Comparison of ENCODE assay signal across 32 mouse cellular contexts in the genomic region with DNA sequence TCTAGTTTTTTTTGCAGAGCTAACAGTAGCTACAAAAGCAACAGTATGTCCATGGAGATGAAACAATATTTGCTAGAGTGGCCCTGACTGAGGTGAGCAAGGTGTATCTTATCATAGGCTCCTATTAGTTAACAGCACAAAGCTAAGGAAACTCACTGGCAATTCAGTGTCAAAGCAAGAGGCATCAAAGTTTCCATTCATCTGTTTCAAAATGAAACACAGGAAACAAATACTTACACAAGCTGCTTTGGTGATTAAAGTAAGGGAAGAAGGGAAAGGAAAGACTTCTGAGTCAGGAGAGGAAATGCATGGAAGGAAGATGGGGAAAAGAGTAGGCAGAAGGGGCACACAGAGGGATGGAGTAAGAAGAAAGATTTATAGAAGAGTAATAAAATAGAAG. TPM values are rescaled to one million over a fixed set of nuclear protein-coding genes. Genes with fewer than 3 reads are reported as not detected.
"Had no signal": no experiment of that assay in that cellular context is flagged by ENCODE, and none has a peak within 500 bp of the region (broad histone marks: within the 10 kb centered on the region; RNA-seq: fewer than 3 reads in every experiment).

No protein-coding gene starts in this region.

- ATAC-seq: liver, embryonic 12.5 days; liver, postnatal 0 days; lung, postnatal 0 days; midbrain, embryonic 13.5 days; midbrain, embryonic 15.5 days; midbrain, embryonic 16.5 days had no signal

- H3K9me3 ChIP-seq: limb, embryonic 10.5 days; limb, embryonic 12.5 days; limb, embryonic 13.5 days; limb, embryonic 15.5 days; liver, embryonic 12.5 days; liver, embryonic 13.5 days; liver, embryonic 15.5 days; lung, embryonic 15.5 days; megakaryocyte, embryonic 14.5 days; midbrain, embryonic 10.5 days; midbrain, embryonic 12.5 days; midbrain, embryonic 13.5 days; midbrain, embryonic 15.5 days; neural tube, embryonic 12.5 days had no signal

- H3K27me3 ChIP-seq: limb, embryonic 12.5 days; limb, embryonic 13.5 days; limb, embryonic 15.5 days; liver, embryonic 12.5 days; liver, embryonic 13.5 days; liver, embryonic 15.5 days; lung, embryonic 15.5 days; midbrain, embryonic 12.5 days; midbrain, embryonic 13.5 days; midbrain, embryonic 15.5 days; neural tube, embryonic 12.5 days had no signal

- H3K9ac ChIP-seq: limb, embryonic 12.5 days; limb, embryonic 13.5 days; limb, embryonic 15.5 days; liver, embryonic 12.5 days; liver, embryonic 13.5 days; liver, embryonic 14.5 days; liver, embryonic 15.5 days; liver, postnatal 0 days; lung, embryonic 14.5 days; lung, embryonic 15.5 days; midbrain, embryonic 12.5 days; midbrain, embryonic 13.5 days; midbrain, embryonic 15.5 days; neural tube, embryonic 12.5 days had no signal

- H3K36me3 ChIP-seq: limb, embryonic 10.5 days; limb, embryonic 12.5 days; limb, embryonic 13.5 days; limb, embryonic 15.5 days; liver, embryonic 12.5 days; liver, embryonic 13.5 days; liver, embryonic 15.5 days; lung, embryonic 15.5 days; midbrain, embryonic 10.5 days; midbrain, embryonic 12.5 days; midbrain, embryonic 13.5 days; midbrain, embryonic 15.5 days; neural tube, embryonic 12.5 days had no signal

- H3K4me2 ChIP-seq: limb, embryonic 12.5 days; limb, embryonic 13.5 days; limb, embryonic 15.5 days; liver, embryonic 11.5 days; liver, embryonic 12.5 days; liver, embryonic 13.5 days; liver, embryonic 15.5 days; lung, embryonic 14.5 days; lung, embryonic 15.5 days; midbrain, embryonic 11.5 days; midbrain, embryonic 12.5 days; midbrain, embryonic 13.5 days; midbrain, embryonic 15.5 days; neural tube, embryonic 12.5 days had no signal

- H3K4me1 ChIP-seq: limb, embryonic 10.5 days; limb, embryonic 12.5 days; limb, embryonic 13.5 days; limb, embryonic 15.5 days; liver, embryonic 12.5 days; liver, embryonic 13.5 days; liver, embryonic 15.5 days; lung, embryonic 15.5 days; megakaryocyte, embryonic 14.5 days; midbrain, embryonic 10.5 days; midbrain, embryonic 12.5 days; midbrain, embryonic 13.5 days; midbrain, embryonic 15.5 days; neural tube, embryonic 12.5 days had no signal

- DNase-seq: left cerebral cortex, postnatal 4 days; liver; liver, embryonic 13.5 days; liver, postnatal 0 days; lung, adult 18-20 months; lung, adult 2 months; lung, embryonic 14.5 days; lung, postnatal 10 days; lung, postnatal 14 days; lung, postnatal 36 days; lung, postnatal 4 days; midbrain, embryonic 14.5 days had no signal

- H3K4me3 ChIP-seq: limb, embryonic 10.5 days; limb, embryonic 12.5 days; limb, embryonic 13.5 days; limb, embryonic 15.5 days; liver, embryonic 12.5 days; liver, embryonic 13.5 days; liver, embryonic 15.5 days; lung, embryonic 15.5 days; megakaryocyte, embryonic 14.5 days; midbrain, embryonic 10.5 days; midbrain, embryonic 12.5 days; midbrain, embryonic 13.5 days; midbrain, embryonic 15.5 days; myocyte; neural tube, embryonic 12.5 days had no signal

- H3K27ac ChIP-seq: limb, embryonic 10.5 days; limb, embryonic 12.5 days; limb, embryonic 13.5 days; limb, embryonic 15.5 days; liver, embryonic 12.5 days; liver, embryonic 13.5 days; liver, embryonic 14.5 days; liver, embryonic 15.5 days; lung, embryonic 15.5 days; macrophage; midbrain, embryonic 10.5 days; midbrain, embryonic 12.5 days; midbrain, embryonic 13.5 days; midbrain, embryonic 15.5 days; neural tube, embryonic 12.5 days had no signal

RNA-seq across cellular contexts. Expression of a gene that starts 39.0 kb away (rescaled TPM):
- polyA plus RNA-seq: limb, embryonic 10.5 days; liver, embryonic 11.5 days; liver, embryonic 12.5 days; macrophage; myocyte had no signal
